Mouse (Mus musculus): Measurements from ENCODE around the gene Gm45337. TPM values are rescaled to one million over a fixed set of nuclear protein-coding genes. Genes with fewer than 3 reads are reported as not detected.
"Not testable (repeated sequence)": the region's sequence is repeated elsewhere in the genome, so short reads cannot be mapped to it uniquely, and the experiment has no call there.

Gene Gm45337
- not detected in 2 replicates for polyA plus RNA-seq (2012; rRNA removed)

GRCm38 (mm10) chr7:142144507-142144906 lies at the start of gene Gm45337:
Gm45337 (minus strand) TSS chr7:142144607.
- TF ChIP-seq POLR2A (IDR thresholded peaks at IDR 0.05; ENCODE audit: low read depth, low read length): no peak
- TF ChIP-seq CTCF (IDR thresholded peaks at IDR 0.05; ENCODE audit: extremely low read depth, insufficient read length, insufficient replicate concordance, low read depth, low read length): no peak
- H3K4me3 ChIP-seq (ENCODE audit: low read depth, low read length): no peak within 1 kb of the TSS
- no peaks in the 10 kb centered on the region for H3K27me3 ChIP-seq (ENCODE audit: control insufficient read depth, insufficient read depth, low read length)
- WGBS: 79% methylated on average over 1 of the region's 1 CpGs
- H3K4me1 ChIP-seq (ENCODE audit: control insufficient read depth, insufficient read depth, insufficient read length, low read length): no peaks in the 10 kb centered on the region; the same call in 1 of the 2 replicates
- H3K36me3 ChIP-seq (ENCODE audit: control insufficient read depth, insufficient read depth, low read length): no peaks in the 10 kb centered on the region
- no peak within 1 kb of the TSS for H3K27ac ChIP-seq (ENCODE audit: insufficient read depth, low read depth, low read length)

DNA sequence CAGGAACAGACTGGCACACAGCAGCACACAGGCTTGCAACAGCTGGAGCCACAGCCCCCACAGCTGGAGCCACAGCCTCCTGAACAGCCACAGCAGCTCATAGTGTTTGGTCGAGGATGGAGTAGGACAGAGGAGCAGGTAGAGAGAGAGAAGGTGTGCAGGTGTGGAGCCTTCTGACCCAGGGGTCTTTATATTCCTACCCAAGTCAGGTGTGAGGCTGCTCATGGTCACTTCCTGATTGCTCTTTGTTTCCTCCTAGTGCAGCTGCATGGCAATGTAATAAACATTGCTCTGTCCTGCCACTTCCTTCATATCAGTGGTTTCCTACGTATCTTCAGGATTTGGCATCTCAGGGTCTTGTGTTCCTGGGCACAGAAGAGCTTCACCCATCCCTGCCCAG lies 45.9 kb upstream of the Gm45337 start, which contains the start of gene Gm10153:
TSS of gene Gm10153 (minus strand) at position 101 of the 400 bp plus-strand sequence.
- H3K4me1 ChIP-seq (ENCODE audit: control insufficient read depth, insufficient read depth, insufficient read length, low read length): no peaks in the 10 kb centered on the region
- H3K27me3 ChIP-seq (ENCODE audit: control insufficient read depth, insufficient read depth, low read length): no peaks in the 10 kb centered on the region; the same call in 1 of the 2 replicates
- no peak within 1 kb of the TSS for H3K4me3 ChIP-seq (ENCODE audit: low read depth, low read length)
- TF ChIP-seq POLR2A (IDR thresholded peaks at IDR 0.05; ENCODE audit: low read depth, low read length) (no peak), CTCF (IDR thresholded peaks at IDR 0.05; ENCODE audit: extremely low read depth, insufficient read length, insufficient replicate concordance, low read depth, low read length) (no peak)
- 12% methylated on average over 2 of the region's 2 CpGs for WGBS
- no peaks in the 10 kb centered on the region for H3K36me3 ChIP-seq (ENCODE audit: control insufficient read depth, insufficient read depth, low read length)
- H3K27ac ChIP-seq (ENCODE audit: insufficient read depth, low read depth, low read length): no peak within 1 kb of the TSS

GRCm38 (mm10) chr7:142188156-142188555 lies 43.7 kb upstream of the Gm45337 start:
- no peak for TF ChIP-seq CTCF (IDR thresholded peaks at IDR 0.05; ENCODE audit: extremely low read depth, insufficient read length, insufficient replicate concordance, low read depth, low read length)
- TF ChIP-seq POLR2A (IDR thresholded peaks at IDR 0.05; ENCODE audit: low read depth, low read length): no peak
- Histone ChIP-seq H3K4me1 (ENCODE audit: control insufficient read depth, insufficient read depth, insufficient read length, low read length) (no peaks in the 10 kb centered on the region), H3K27me3 (ENCODE audit: control insufficient read depth, insufficient read depth, low read length) (no peaks in the 10 kb centered on the region; the same call in 1 of the 2 replicates), H3K36me3 (ENCODE audit: control insufficient read depth, insufficient read depth, low read length) (no peaks in the 10 kb centered on the region), H3K27ac (ENCODE audit: insufficient read depth, low read depth, low read length) (no peak overlapping the region), H3K4me3 (ENCODE audit: low read depth, low read length) (no peak overlapping the region)
- 71% methylated on average over 2 of the region's 2 CpGs for WGBS

- no peaks in the 10 kb centered on the region for H3K4me1 ChIP-seq (ENCODE audit: control insufficient read depth, insufficient read depth, insufficient read length, low read length)
- H3K27me3 ChIP-seq (ENCODE audit: control insufficient read depth, insufficient read depth, low read length): no peaks in the 10 kb centered on the region; the same call in 1 of the 2 replicates
- no peaks in the 10 kb centered on the region for H3K36me3 ChIP-seq (ENCODE audit: control insufficient read depth, insufficient read depth, low read length)
- no peak overlapping the region for H3K4me3 ChIP-seq (ENCODE audit: low read depth, low read length)
- WGBS: 48% methylated on average over 1 of the region's 1 CpGs
- no peak overlapping the region for H3K27ac ChIP-seq (ENCODE audit: insufficient read depth, low read depth, low read length)
- TF ChIP-seq POLR2A (IDR thresholded peaks at IDR 0.05; ENCODE audit: low read depth, low read length) (no peak), CTCF (IDR thresholded peaks at IDR 0.05; ENCODE audit: extremely low read depth, insufficient read length, insufficient replicate concordance, low read depth, low read length) (no peak)
Measured at GRCm38 (mm10) chr7:142181021-142181420, 36.6 kb upstream of the Gm45337 start.

- H3K36me3 ChIP-seq (ENCODE audit: control insufficient read depth, insufficient read depth, low read length): no peaks in the 10 kb centered on the region
- no peak overlapping the region for H3K27ac ChIP-seq (ENCODE audit: insufficient read depth, low read depth, low read length)
- H3K27me3 ChIP-seq (ENCODE audit: control insufficient read depth, insufficient read depth, low read length): no peaks in the 10 kb centered on the region
- no peak overlapping the region for H3K4me3 ChIP-seq (ENCODE audit: low read depth, low read length)
- WGBS: 92% methylated on average over 1 of the region's 1 CpGs
- TF ChIP-seq POLR2A (IDR thresholded peaks at IDR 0.05; ENCODE audit: low read depth, low read length) (no peak), CTCF (IDR thresholded peaks at IDR 0.05; ENCODE audit: extremely low read depth, insufficient read length, insufficient replicate concordance, low read depth, low read length) (no peak)
- no peaks in the 10 kb centered on the region for H3K4me1 ChIP-seq (ENCODE audit: control insufficient read depth, insufficient read depth, insufficient read length, low read length)
Measured at GRCm38 (mm10) chr7:142178685-142179084, 34.3 kb upstream of the Gm45337 start.

GRCm38 (mm10) chr7:142175905-142176304 lies 31.5 kb upstream of the Gm45337 start, which contains the start of gene Krtap5-2:
Krtap5-2 (minus strand) TSS chr7:142176005.
- H3K27ac ChIP-seq (ENCODE audit: insufficient read depth, low read depth, low read length); H3K36me3 ChIP-seq (ENCODE audit: control insufficient read depth, insufficient read depth, low read length); H3K27me3 ChIP-seq (ENCODE audit: control insufficient read depth, insufficient read depth, low read length); H3K4me1 ChIP-seq (ENCODE audit: control insufficient read depth, insufficient read depth, insufficient read length, low read length); H3K4me3 ChIP-seq (ENCODE audit: low read depth, low read length): not testable (repeated sequence)

DNA sequence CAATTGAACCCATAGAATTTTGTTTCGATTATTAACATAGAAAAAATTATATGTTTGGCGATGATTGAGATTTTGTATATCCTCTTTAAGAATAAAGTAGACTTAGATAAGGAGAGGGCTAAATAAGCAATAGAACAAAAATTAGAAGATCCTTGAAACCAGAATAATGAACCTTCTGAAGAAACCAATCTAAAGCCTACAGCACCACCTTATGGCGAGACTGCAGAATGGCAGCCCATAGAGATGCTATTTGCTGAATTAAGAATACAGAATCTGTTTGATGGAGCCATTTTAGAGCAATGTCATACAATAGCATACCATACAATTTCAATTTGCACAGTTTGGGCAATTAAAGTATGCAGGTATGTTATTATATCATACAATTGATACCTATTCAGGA lies 25.4 kb upstream of the Gm45337 start:
- Histone ChIP-seq H3K36me3 (ENCODE audit: control insufficient read depth, insufficient read depth, low read length) (no peaks in the 10 kb centered on the region), H3K27ac (ENCODE audit: insufficient read depth, low read depth, low read length) (no peak overlapping the region), H3K4me1 (ENCODE audit: control insufficient read depth, insufficient read depth, insufficient read length, low read length) (no peaks in the 10 kb centered on the region), H3K27me3 (ENCODE audit: control insufficient read depth, insufficient read depth, low read length) (no peaks in the 10 kb centered on the region; the same call in 1 of the 2 replicates), H3K4me3 (ENCODE audit: low read depth, low read length) (no peak overlapping the region)
- WGBS: 49% methylated on average over 3 of the region's 3 CpGs
- TF ChIP-seq POLR2A (IDR thresholded peaks at IDR 0.05; ENCODE audit: low read depth, low read length) (no peak), CTCF (IDR thresholded peaks at IDR 0.05; ENCODE audit: extremely low read depth, insufficient read length, insufficient replicate concordance, low read depth, low read length) (no peak)

DNA sequence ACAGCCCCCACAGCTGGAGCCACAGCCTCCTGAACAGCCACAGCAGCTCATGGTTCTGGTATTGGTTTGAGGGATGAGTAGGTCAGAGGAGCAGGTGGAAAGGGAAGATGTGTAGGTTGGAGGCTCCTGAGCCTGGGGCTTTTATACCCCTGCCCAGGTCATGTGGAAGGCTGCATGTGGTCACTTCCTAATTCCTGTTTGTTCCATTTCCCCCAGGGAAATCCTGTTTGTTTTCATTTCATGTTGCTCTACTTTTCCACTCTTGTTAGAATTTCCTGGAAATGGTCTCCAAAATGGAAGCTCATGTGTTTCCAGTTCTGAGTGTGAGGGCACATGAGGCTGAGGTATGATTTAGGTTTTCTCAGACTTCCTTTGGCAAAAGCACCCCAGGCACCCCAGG lies 21.2 kb upstream of the Gm45337 start, which contains the start of gene Gm4553:
TSS of gene Gm4553 (minus strand) at position 101 of the 400 bp plus-strand sequence.
- not testable (repeated sequence) for H3K4me1 ChIP-seq (ENCODE audit: control insufficient read depth, insufficient read depth, insufficient read length, low read length)

More for the DNA sequence above, 21.2 kb upstream of the Gm45337 start, which contains the start of gene Gm4553:
- not testable (repeated sequence) for H3K4me3 ChIP-seq (ENCODE audit: low read depth, low read length); H3K36me3 ChIP-seq (ENCODE audit: control insufficient read depth, insufficient read depth, low read length); H3K27me3 ChIP-seq (ENCODE audit: control insufficient read depth, insufficient read depth, low read length); H3K27ac ChIP-seq (ENCODE audit: insufficient read depth, low read depth, low read length)
